Mouse (Mus musculus) forebrain, postnatal 0 days (tissue): ENCODE results near the gene Gm20532. TPM values are rescaled to one million over a fixed set of nuclear protein-coding genes. Genes with fewer than 3 reads are reported as not detected.

Experiments
- ATAC-seq: fragments of 200-750 bp; cut with Nextera tagmentation; 2 replicates; pipeline ENCODE4 v1.8.0; 2017; ENCODE audit warnings: mild to moderate bottlenecking, moderate library complexity
- DNase-seq: peaks from one replicate; pipeline ENCODE4 v3.0.0-alpha.2; 2015
- H3K27ac ChIP-seq: fragments of 300-500 bp; sonication (generic); 2 replicates; pipeline ENCODE4 v1.5.1; 2014; ENCODE audit warnings: low read depth, mild to moderate bottlenecking, antibody characterized with exemption, low read length, moderate library complexity, mixed read lengths
- H3K27me3 ChIP-seq: fragments of 300-500 bp; sonication (generic); 2 replicates; pipeline ENCODE4 v1.6.1; 2014; ENCODE audit warnings: mild to moderate bottlenecking, low read length, mixed read lengths; ENCODE audit not compliant: insufficient read depth
- H3K36me3 ChIP-seq: fragments of 300-500 bp; sonication (generic); 2 replicates; pipeline ENCODE4 v1.6.1; 2014; ENCODE audit warnings: mild to moderate bottlenecking, moderate library complexity; ENCODE audit not compliant: insufficient read depth
- H3K4me1 ChIP-seq: fragments of 300-500 bp; sonication (generic); 2 replicates; pipeline ENCODE4 v1.6.1; 2014; ENCODE audit warnings: antibody characterized with exemption; ENCODE audit not compliant: insufficient read depth
- H3K4me2 ChIP-seq: fragments of 300-500 bp; sonication (generic); 2 replicates; pipeline ENCODE4 v1.6.1; 2014; ENCODE audit warnings: low read depth, mild to moderate bottlenecking, moderate library complexity
- H3K4me3 ChIP-seq: fragments of 300-500 bp; sonication (generic); 2 replicates; pipeline ENCODE4 v1.5.1; 2014; ENCODE audit warnings: low read depth, low read length, mixed read lengths
- H3K9ac ChIP-seq: fragments of 300-500 bp; sonication (generic); 2 replicates; pipeline ENCODE4 v1.6.1; 2014; ENCODE audit warnings: mild to moderate bottlenecking
- H3K9me3 ChIP-seq: fragments of 300-500 bp; sonication (generic); 2 replicates; pipeline ENCODE4 v1.6.1; 2016; ENCODE audit warnings: low read length
- CTCF ChIP-seq: sonication (generic); IDR thresholded peaks from 2 replicates; pipeline ENCODE4 v1.5.1; 2016; ENCODE audit warnings: antibody characterized with exemption, control low read depth, low read depth
- WGBS: fragments of 180-500 bp; shearing (Covaris S2); extraction: QIAGEN DNeasy Blood & Tissue Kit; methylation state at CpG from one replicate; pipeline ENCODE4 v1.1.7; 2014; 5-methylcytosine and 5-hydroxymethylcytosine counted together
- polyA plus RNA-seq: library from polyadenylated mRNA; unstranded; fragments of >200 nt; fragmentation: Nextera tagmentation; extraction: Ambion mirVana; gene quantifications from 2 replicates; pipeline ENCODE4 v1.2.1, GENCODE M21; 2015
- total RNA-seq: library from RNA; depleted of rRNA; stranded (reverse); fragments of >200 nt; gene quantifications from 2 replicates; pipeline ENCODE4 v1.2.3, GENCODE M21; 2014

Gene Gm20532
- total and polyA plus RNA-seq, 2 experiments from 2014 or later: not detected

- Histone ChIP-seq H3K4me3 (peak overlapping the region; percentile 68), H3K27ac (peak overlapping the region; percentile 87), H3K4me1 (peaks cover 6% of the 10 kb centered on the region), H3K4me2 (peak overlapping the region; percentile 61), H3K27me3 (no peaks in the 10 kb centered on the region), H3K36me3 (peaks cover 32% of the 10 kb centered on the region), H3K9me3 (no peaks in the 10 kb centered on the region), H3K9ac (peak overlapping the region; percentile 91)
- 5% methylated on average over 49 of the region's 49 CpGs for WGBS
- DNase-seq: peak; percentile 98
- peak; percentile 93 for ATAC-seq
- peak; percentile 98 for TF ChIP-seq CTCF
These were observed 53.7 kb downstream of the Gm20532 start for GRCm38 (mm10) chr2:26639838-26640830.

- Histone ChIP-seq H3K27me3 (no peaks in the 10 kb centered on the region), H3K4me2 (no peak overlapping the region), H3K9me3 (no peaks in the 10 kb centered on the region), H3K36me3 (peaks cover 22% of the 10 kb centered on the region), H3K9ac (no peak overlapping the region), H3K4me1 (peaks cover 6% of the 10 kb centered on the region), H3K4me3 (no peak overlapping the region), H3K27ac (no peak overlapping the region)
- DNase-seq (no peak), ATAC-seq (no peak)
- WGBS: 81% methylated on average over 7 of the region's 7 CpGs
- no peak for TF ChIP-seq CTCF
These were observed 54.7 kb downstream of the Gm20532 start for GRCm38 (mm10) chr2:26641006-26641647.

GRCm38 (mm10) chr2:26643942-26644341 is 57.5 kb downstream of the Gm20532 start:
- H3K27me3 ChIP-seq: no peaks in the 10 kb centered on the region
- peak; percentile 61 for TF ChIP-seq CTCF
- no peaks in the 10 kb centered on the region for H3K36me3 ChIP-seq
- DNase-seq: no peak
- H3K4me1 ChIP-seq: peaks cover under 1% of the 10 kb centered on the region; the same call in 1 of the 2 replicates
- H3K9me3 ChIP-seq: no peaks in the 10 kb centered on the region
- no peak overlapping the region for H3K4me2 ChIP-seq
- no peak for ATAC-seq
- no peak overlapping the region for H3K9ac ChIP-seq
- no peak overlapping the region for H3K27ac ChIP-seq
- H3K4me3 ChIP-seq: no peak overlapping the region
- 73% methylated on average over 2 of the region's 2 CpGs for WGBS

- 30% methylated on average over 3 of the region's 3 CpGs for WGBS
- H3K27ac ChIP-seq: no peak overlapping the region
- H3K9me3 ChIP-seq: no peaks in the 10 kb centered on the region
- no peaks in the 10 kb centered on the region for H3K36me3 ChIP-seq
- no peaks in the 10 kb centered on the region for H3K4me1 ChIP-seq
- H3K4me3 ChIP-seq: no peak overlapping the region
- no peak overlapping the region for H3K9ac ChIP-seq
- peak; percentile 100 for TF ChIP-seq CTCF
- no peaks in the 10 kb centered on the region for H3K27me3 ChIP-seq
- ATAC-seq (peak; percentile 99), DNase-seq (peak; percentile 93)
- H3K4me2 ChIP-seq: no peak overlapping the region
These were observed 60.3 kb downstream of the Gm20532 start for GRCm38 (mm10) chr2:26646643-26647293.

- H3K4me2 ChIP-seq: no peak overlapping the region
- no peak for TF ChIP-seq CTCF
- no peak for ATAC-seq
- H3K9me3 ChIP-seq: no peaks in the 10 kb centered on the region
- H3K27me3 ChIP-seq: no peaks in the 10 kb centered on the region
- no peak overlapping the region for H3K4me3 ChIP-seq
- H3K27ac ChIP-seq: no peak overlapping the region
- no peaks in the 10 kb centered on the region for H3K36me3 ChIP-seq
- 58% methylated on average over 1 of the region's 1 CpGs for WGBS
- H3K4me1 ChIP-seq: no peaks in the 10 kb centered on the region
- DNase-seq: no peak
- no peak overlapping the region for H3K9ac ChIP-seq
These were observed 68.2 kb downstream of the Gm20532 start for GRCm38 (mm10) chr2:26654687-26655086.

GRCm38 (mm10) chr2:26657426-26657825 is 71.0 kb downstream of the Gm20532 start:
- Histone ChIP-seq H3K9ac (no peak overlapping the region), H3K4me1 (no peaks in the 10 kb centered on the region), H3K4me2 (no peak overlapping the region), H3K36me3 (no peaks in the 10 kb centered on the region), H3K27me3 (no peaks in the 10 kb centered on the region), H3K27ac (no peak overlapping the region), H3K9me3 (no peaks in the 10 kb centered on the region), H3K4me3 (no peak overlapping the region)
- no peak for ATAC-seq
- TF ChIP-seq CTCF: no peak
- WGBS: 87% methylated on average over 2 of the region's 2 CpGs
- no peak for DNase-seq
